ENCODE assay signal across 23 mouse cellular contexts in genomic region chr7:51740928-51741327, GRCm38 (mm10).
DNase-seq lines count a peak whose midpoint lies in the region; ATAC-seq lines count a peak whose summit lies in the region.
"Had no signal": no experiment of that assay in that cellular context is flagged by ENCODE, and none has a peak within 500 bp of the region (broad histone marks: within the 10 kb centered on the region; RNA-seq: fewer than 3 reads in every experiment).

No protein-coding gene starts in this region.

- DNase-seq in heart, adult 8-10 months (ENCODE audit: low spot score) = no peak
- DNase-seq in neural tube, embryonic 11.5 days (ENCODE audit: low spot score) = no peak
- DNase-seq in neural tube, embryonic 10.5 days (ENCODE audit: extremely low spot score, low spot score) = no peak
- DNase-seq in adrenal gland, postnatal 10 days = no peak
- DNase-seq: adrenal gland, postnatal 25 days; cerebellum, adult 11 months; cerebellum, postnatal 10 days; heart, adult 18-20 months; heart, postnatal 4 days; kidney, adult 2 months; kidney, postnatal 14 days; layer of hippocampus, adult 9-11 months; liver, embryonic 13.5 days; lung, postnatal 4 days; spleen, adult 18-20 months had no signal

- no peak overlapping the region for H3K4me2 ChIP-seq in heart, embryonic 14.5 days (ENCODE audit: low read length)
- H3K4me2 ChIP-seq in neural tube, embryonic 11.5 days (ENCODE audit: low read depth) = no peak overlapping the region
- H3K4me2 ChIP-seq in midbrain, embryonic 15.5 days = no peak overlapping the region
- no peak overlapping the region for H3K4me2 ChIP-seq in stomach, embryonic 15.5 days
- H3K4me2 ChIP-seq in kidney, embryonic 14.5 days (replicated peaks; ENCODE audit: low read depth, low read length) = no peak overlapping the region
- H3K4me2 ChIP-seq: heart, embryonic 15.5 days; limb, embryonic 12.5 days; liver, embryonic 13.5 days; lung, embryonic 15.5 days had no signal

- H3K4me1 ChIP-seq in heart, embryonic 14.5 days (ENCODE audit: control insufficient read depth in 2 of 2, insufficient read depth in 2 of 2, low read length in 2 of 2) = no peaks in the 10 kb centered on the region
- H3K4me1 ChIP-seq in neural tube, embryonic 11.5 days (ENCODE audit: control insufficient read depth, insufficient read depth, low read length) = no peaks in the 10 kb centered on the region
- peaks cover 24% of the 10 kb centered on the region for H3K4me1 ChIP-seq in midbrain, embryonic 15.5 days
- no peaks in the 10 kb centered on the region for H3K4me1 ChIP-seq in stomach, embryonic 15.5 days
- no peaks in the 10 kb centered on the region for H3K4me1 ChIP-seq in kidney, embryonic 14.5 days (ENCODE audit: control insufficient read depth, insufficient read depth, low read length)
- H3K4me1 ChIP-seq: heart, embryonic 15.5 days; liver, embryonic 13.5 days; lung, embryonic 15.5 days had no signal

- H3K4me3 ChIP-seq in heart, embryonic 14.5 days (ENCODE audit: control insufficient read depth in 1 of 2, insufficient read depth in 1 of 2, low read depth in 1 of 2, low read length in 2 of 2) = no peak overlapping the region
- H3K4me3 ChIP-seq in neural tube, embryonic 11.5 days (ENCODE audit: low read depth, low read length) = no peak overlapping the region
- no peak overlapping the region for H3K4me3 ChIP-seq in midbrain, embryonic 15.5 days
- H3K4me3 ChIP-seq in stomach, embryonic 15.5 days (replicated peaks) = no peak overlapping the region
- H3K4me3 ChIP-seq in kidney, embryonic 14.5 days (ENCODE audit: low read length) = no peak overlapping the region
- H3K4me3 ChIP-seq: heart, embryonic 15.5 days; limb, embryonic 12.5 days; liver, embryonic 13.5 days; lung, embryonic 15.5 days had no signal

- no peaks in the 10 kb centered on the region for H3K27me3 ChIP-seq in heart, embryonic 14.5 days (ENCODE audit: control insufficient read depth, insufficient read depth, low read length)
- no peaks in the 10 kb centered on the region for H3K27me3 ChIP-seq in neural tube, embryonic 11.5 days (ENCODE audit: control insufficient read depth, insufficient read depth, low read length)
- no peaks in the 10 kb centered on the region for H3K27me3 ChIP-seq in midbrain, embryonic 15.5 days (replicated peaks)
- H3K27me3 ChIP-seq in stomach, embryonic 15.5 days (replicated peaks) = no peaks in the 10 kb centered on the region
- H3K27me3 ChIP-seq in kidney, embryonic 14.5 days (ENCODE audit: control insufficient read depth, insufficient read depth, low read length) = 0 out of 2 replicates have a peak, but pooled peaks cover 3% of the 10 kb centered on the region
- H3K27me3 ChIP-seq: CH12.LX; heart, embryonic 15.5 days; limb, embryonic 12.5 days; liver, embryonic 13.5 days; lung, embryonic 15.5 days had no signal

- no peaks in the 10 kb centered on the region for H3K36me3 ChIP-seq in heart, embryonic 14.5 days (ENCODE audit: control insufficient read depth, insufficient read depth, low read length)
- no peaks in the 10 kb centered on the region for H3K36me3 ChIP-seq in neural tube, embryonic 11.5 days (ENCODE audit: control insufficient read depth, insufficient read depth, low read length)
- H3K36me3 ChIP-seq in midbrain, embryonic 15.5 days (replicated peaks) = no peaks in the 10 kb centered on the region
- no peaks in the 10 kb centered on the region for H3K36me3 ChIP-seq in stomach, embryonic 15.5 days
- H3K36me3 ChIP-seq in kidney, embryonic 14.5 days (ENCODE audit: control insufficient read depth, insufficient read depth, low read length) = no peaks in the 10 kb centered on the region
- H3K36me3 ChIP-seq: heart, embryonic 15.5 days; limb, embryonic 12.5 days; liver, embryonic 13.5 days; lung, embryonic 15.5 days had no signal

- 0 out of 2 replicates have a peak, but pooled peaks have one; percentile 35 for ATAC-seq in heart, embryonic 14.5 days (ENCODE audit: insufficient number of reproducible peaks, insufficient read depth, low FRiP score, low read depth)
- ATAC-seq in neural tube, embryonic 11.5 days (ENCODE audit: insufficient read depth, low FRiP score, low TSS enrichment) = no peak
- ATAC-seq in midbrain, embryonic 15.5 days (replicated peaks) = 0 out of 2 replicates have a peak, but pooled peaks have one; percentile 12
- ATAC-seq in stomach, embryonic 15.5 days (ENCODE audit: insufficient read depth, low FRiP score, low read depth) = peak; percentile 22; the same call in 1 of the 2 replicates
- ATAC-seq in kidney, embryonic 14.5 days (ENCODE audit: low FRiP score, low TSS enrichment) = no peak

- H3K9me3 ChIP-seq in heart, embryonic 14.5 days (ENCODE audit: control insufficient read depth, low read length) = no peaks in the 10 kb centered on the region
- H3K9me3 ChIP-seq in neural tube, embryonic 11.5 days (ENCODE audit: control insufficient read depth, low read length) = no peaks in the 10 kb centered on the region
- no peaks in the 10 kb centered on the region for H3K9me3 ChIP-seq in midbrain, embryonic 15.5 days
- H3K9me3 ChIP-seq in stomach, embryonic 15.5 days = no peaks in the 10 kb centered on the region
- H3K9me3 ChIP-seq in kidney, embryonic 14.5 days (ENCODE audit: control insufficient read depth, low read length) = no peaks in the 10 kb centered on the region
- H3K9me3 ChIP-seq: heart, embryonic 15.5 days; limb, embryonic 12.5 days; liver, embryonic 13.5 days; lung, embryonic 15.5 days had no signal

- WGBS in heart, embryonic 14.5 days = 60% methylated on average over 5 of the region's 5 CpGs
- 82% methylated on average over 5 of the region's 5 CpGs for WGBS in neural tube, embryonic 11.5 days
- WGBS in midbrain, embryonic 15.5 days = 87% methylated on average over 5 of the region's 5 CpGs
- 67% methylated on average over 5 of the region's 5 CpGs for WGBS in stomach, embryonic 15.5 days
- 79% methylated on average over 5 of the region's 5 CpGs for WGBS in kidney, embryonic 14.5 days

- H3K27ac ChIP-seq in heart, embryonic 14.5 days (replicated peaks in 1 of 2; ENCODE audit: control insufficient read depth in 1 of 2, insufficient read depth in 1 of 2, low read depth in 2 of 2, low read length in 2 of 2) = no peak overlapping the region
- H3K27ac ChIP-seq in neural tube, embryonic 11.5 days (ENCODE audit: low read depth, low read length) = peak overlapping the region; percentile 58; the same call in 1 of the 2 replicates
- H3K27ac ChIP-seq in midbrain, embryonic 15.5 days = peak overlapping the region; percentile 77
- H3K27ac ChIP-seq in stomach, embryonic 15.5 days = no peak overlapping the region
- H3K27ac ChIP-seq in kidney, embryonic 14.5 days (ENCODE audit: low read depth, low read length) = no peak overlapping the region
- H3K27ac ChIP-seq: heart, embryonic 15.5 days; limb, embryonic 12.5 days; liver, embryonic 13.5 days; lung, embryonic 15.5 days had no signal

- no peak overlapping the region for H3K9ac ChIP-seq in heart, embryonic 14.5 days (ENCODE audit: low read length)
- H3K9ac ChIP-seq in neural tube, embryonic 11.5 days (ENCODE audit: low read length) = no peak overlapping the region
- H3K9ac ChIP-seq in midbrain, embryonic 15.5 days = no peak overlapping the region
- no peak overlapping the region for H3K9ac ChIP-seq in stomach, embryonic 15.5 days
- no peak overlapping the region for H3K9ac ChIP-seq in kidney, embryonic 14.5 days (ENCODE audit: low read depth, low read length)
- H3K9ac ChIP-seq: heart, embryonic 15.5 days; limb, embryonic 12.5 days; liver, embryonic 13.5 days; lung, embryonic 15.5 days had no signal

Comparison
In these comparisons a context has a peak if more than half of its experiments do, and no peak if none do; other contexts are left out.
1. ATAC-seq: peak in heart, embryonic 14.5 days (single experiment), midbrain, embryonic 15.5 days (single experiment) and stomach, embryonic 15.5 days (single experiment); none in neural tube, embryonic 11.5 days (single experiment) and kidney, embryonic 14.5 days (single experiment).
2. H3K27ac ChIP-seq: peak in neural tube, embryonic 11.5 days (single experiment) and midbrain, embryonic 15.5 days (single experiment); none in heart, embryonic 14.5 days (0 of 2), stomach, embryonic 15.5 days (single experiment) and kidney, embryonic 14.5 days (single experiment).